Mouse (Mus musculus) heart, embryonic 16.5 days (tissue): ENCODE results near the gene Gm20388. TPM values are rescaled to one million over a fixed set of nuclear protein-coding genes. Genes with fewer than 3 reads are reported as not detected.
A peak's percentile ranks its signal among the peaks of the same experiment; 100 is the strongest.

Source experiments
- ATAC-seq: fragments of 200-750 bp; cut with Nextera tagmentation; replicated peaks from 2 replicates; pipeline ENCODE4 v1.8.0; 2017; ENCODE audit warnings: moderate number of reproducible peaks; ENCODE audit not compliant: insufficient read depth, low FRiP score; ENCODE audit errors: extremely low read depth
- H3K27ac ChIP-seq: fragments of 300-500 bp; sonication (generic); 2 replicates; pipeline ENCODE4 v1.5.1; 2014; ENCODE audit warnings: mild to moderate bottlenecking, low read length, control low read depth, moderate library complexity
- H3K27me3 ChIP-seq: fragments of 300-500 bp; sonication (generic); 2 replicates; pipeline ENCODE4 v1.6.1; 2014; ENCODE audit warnings: low read length, mixed read lengths; ENCODE audit not compliant: control insufficient read depth, insufficient read depth
- H3K36me3 ChIP-seq: fragments of 300-500 bp; sonication (generic); 2 replicates; pipeline ENCODE4 v1.6.1; 2014; ENCODE audit not compliant: control insufficient read depth, insufficient read depth
- H3K4me1 ChIP-seq: fragments of 300-500 bp; sonication (generic); 2 replicates; pipeline ENCODE4 v1.6.1; 2014; ENCODE audit warnings: low read length, mixed read lengths; ENCODE audit not compliant: control insufficient read depth, insufficient read depth
- H3K4me2 ChIP-seq: fragments of 300-500 bp; sonication (generic); 2 replicates; pipeline ENCODE4 v1.6.1; 2014; ENCODE audit warnings: low read depth, mild to moderate bottlenecking, control low read depth, low read length
- H3K4me3 ChIP-seq: fragments of 300-500 bp; sonication (generic); 2 replicates; pipeline ENCODE4 v1.5.1; 2014; ENCODE audit warnings: mild to moderate bottlenecking, control low read depth, low read length
- H3K9ac ChIP-seq: fragments of 300-500 bp; sonication (generic); 2 replicates; pipeline ENCODE4 v1.6.1; 2014; ENCODE audit warnings: low read length, control low read depth
- H3K9me3 ChIP-seq: fragments of 300-500 bp; sonication (generic); replicated peaks from 2 replicates; pipeline ENCODE4 v1.6.1; 2016; ENCODE audit warnings: low read length; ENCODE audit not compliant: control insufficient read depth
- WGBS: fragments of 180-500 bp; shearing (Covaris S2); extraction: QIAGEN DNeasy Blood & Tissue Kit; methylation state at CpG from one replicate; pipeline ENCODE4 v1.1.7; 2014; 5-methylcytosine and 5-hydroxymethylcytosine counted together
- polyA plus RNA-seq: library from polyadenylated mRNA; unstranded; fragments of >200 nt; fragmentation: Nextera tagmentation; extraction: Ambion mirVana; gene quantifications from 2 replicates; pipeline ENCODE4 v1.2.1, GENCODE M21; 2015

Gm20388 gene
- polyA plus RNA-seq, 1 experiment from 2014 or later: 4.5 TPM

GRCm38 (mm10) chr8:122575735-122576647 is 2665.3 kb downstream of the Gm20388 start:
- Histone ChIP-seq H3K27ac (peak overlapping the region; percentile 54), H3K4me3 (peak overlapping the region; percentile 72), H3K9me3 (no peaks in the 10 kb centered on the region), H3K36me3 (peaks cover 18% of the 10 kb centered on the region), H3K4me1 (peaks cover 29% of the 10 kb centered on the region), H3K9ac (peak overlapping the region; percentile 82), H3K4me2 (peak overlapping the region; percentile 84), H3K27me3 (no peaks in the 10 kb centered on the region)
- no peak; the same call in 1 of the 2 replicates for ATAC-seq
- 19% methylated on average over 21 of the region's 21 CpGs for WGBS

- H3K4me2 ChIP-seq: peak within 1 kb of the TSS; percentile 84
- H3K27ac ChIP-seq: peak within 1 kb of the TSS; percentile 54
- peak within 1 kb of the TSS; percentile 82 for H3K9ac ChIP-seq
- H3K27me3 ChIP-seq: no peaks in the 10 kb centered on the region
- H3K9me3 ChIP-seq: no peaks in the 10 kb centered on the region
- peaks cover 29% of the 10 kb centered on the region for H3K4me1 ChIP-seq
- H3K4me3 ChIP-seq: peak within 1 kb of the TSS; percentile 72
- peaks cover 12% of the 10 kb centered on the region for H3K36me3 ChIP-seq
- peak; percentile 90 for ATAC-seq
- under 1% methylated on average over 39 of the region's 39 CpGs for WGBS
These were observed 2666.0 kb downstream of the Gm20388 start, which contains the start of gene Aprt for GRCm38 (mm10) chr8:122576648-122577022. Gene Aprt, minus strand, starts transcription at chr8:122576909.

- peak overlapping the region; percentile 72 for H3K4me3 ChIP-seq
- no peak overlapping the region for H3K9ac ChIP-seq
- peaks cover 29% of the 10 kb centered on the region for H3K4me1 ChIP-seq
- no peak for ATAC-seq
- H3K27ac ChIP-seq: no peak overlapping the region
- no peaks in the 10 kb centered on the region for H3K27me3 ChIP-seq
- no peaks in the 10 kb centered on the region for H3K9me3 ChIP-seq
- H3K4me2 ChIP-seq: peak overlapping the region; percentile 84
- 42% methylated on average over 10 of the region's 10 CpGs for WGBS
- peaks cover 8% of the 10 kb centered on the region for H3K36me3 ChIP-seq
These were observed 2666.5 kb downstream of the Gm20388 start for GRCm38 (mm10) chr8:122577116-122577515.

- H3K4me3 ChIP-seq: no peak overlapping the region
- no peak for ATAC-seq
- H3K36me3 ChIP-seq: no peaks in the 10 kb centered on the region
- no peaks in the 10 kb centered on the region for H3K9me3 ChIP-seq
- H3K9ac ChIP-seq: peak overlapping the region; percentile 21; the same call in 1 of the 2 replicates
- no peak overlapping the region for H3K4me2 ChIP-seq
- H3K27me3 ChIP-seq: no peaks in the 10 kb centered on the region
- H3K27ac ChIP-seq: no peak overlapping the region
- 31% methylated on average over 7 of the region's 7 CpGs for WGBS
- peaks cover 29% of the 10 kb centered on the region for H3K4me1 ChIP-seq
These were observed 2668.6 kb downstream of the Gm20388 start for GRCm38 (mm10) chr8:122579196-122579595.

- peaks cover 12% of the 10 kb centered on the region for H3K4me1 ChIP-seq
- no peaks in the 10 kb centered on the region for H3K9me3 ChIP-seq
- no peak overlapping the region for H3K4me3 ChIP-seq
- ATAC-seq: no peak
- H3K27ac ChIP-seq: no peak overlapping the region
- no peaks in the 10 kb centered on the region for H3K36me3 ChIP-seq
- no peak overlapping the region for H3K9ac ChIP-seq
- 53% methylated on average over 15 of the region's 15 CpGs for WGBS
- no peak overlapping the region for H3K4me2 ChIP-seq
- no peaks in the 10 kb centered on the region for H3K27me3 ChIP-seq
These were observed 2670.3 kb downstream of the Gm20388 start for GRCm38 (mm10) chr8:122580926-122581325.

- Histone ChIP-seq H3K27ac (no peak overlapping the region), H3K4me2 (no peak overlapping the region), H3K9ac (no peak overlapping the region), H3K4me3 (no peak overlapping the region), H3K27me3 (no peaks in the 10 kb centered on the region), H3K4me1 (no peaks in the 10 kb centered on the region), H3K9me3 (no peaks in the 10 kb centered on the region), H3K36me3 (no peaks in the 10 kb centered on the region)
- WGBS: 81% methylated on average over 9 of the region's 9 CpGs
- no peak for ATAC-seq
These were observed 2674.3 kb downstream of the Gm20388 start for GRCm38 (mm10) chr8:122584981-122585380.

GRCm38 (mm10) chr8:122585411-122585891 is 2674.8 kb downstream of the Gm20388 start:
- Histone ChIP-seq H3K27ac (no peak overlapping the region), H3K27me3 (no peaks in the 10 kb centered on the region), H3K9me3 (no peaks in the 10 kb centered on the region), H3K4me3 (no peak overlapping the region), H3K4me2 (no peak overlapping the region), H3K9ac (no peak overlapping the region), H3K36me3 (no peaks in the 10 kb centered on the region), H3K4me1 (no peaks in the 10 kb centered on the region)
- no peak for ATAC-seq
- WGBS: 47% methylated on average over 14 of the region's 14 CpGs

GRCm38 (mm10) chr8:122586171-122586570 is 2675.5 kb downstream of the Gm20388 start:
- 72% methylated on average over 7 of the region's 7 CpGs for WGBS
- Histone ChIP-seq H3K27ac (no peak overlapping the region), H3K36me3 (no peaks in the 10 kb centered on the region), H3K4me1 (no peaks in the 10 kb centered on the region), H3K4me3 (no peak overlapping the region), H3K4me2 (no peak overlapping the region), H3K27me3 (no peaks in the 10 kb centered on the region), H3K9me3 (no peaks in the 10 kb centered on the region), H3K9ac (no peak overlapping the region)
- no peak for ATAC-seq

GRCm38 (mm10) chr8:122586749-122587148 is 2676.1 kb downstream of the Gm20388 start:
- ATAC-seq: no peak
- Histone ChIP-seq H3K9ac (no peak overlapping the region), H3K27me3 (no peaks in the 10 kb centered on the region), H3K27ac (no peak overlapping the region), H3K4me1 (no peaks in the 10 kb centered on the region), H3K9me3 (no peaks in the 10 kb centered on the region), H3K36me3 (no peaks in the 10 kb centered on the region), H3K4me2 (no peak overlapping the region), H3K4me3 (no peak overlapping the region)
- WGBS: 83% methylated on average over 10 of the region's 10 CpGs
